Mouse (Mus musculus) lung, embryonic 16.5 days (tissue): ENCODE results near the gene Mfsd11. TPM values are rescaled to one million over a fixed set of nuclear protein-coding genes. Genes with fewer than 3 reads are reported as not detected.
A peak's percentile ranks its signal among the peaks of the same experiment; 100 is the strongest.
"Not testable (repeated sequence)": the region's sequence is repeated elsewhere in the genome, so short reads cannot be mapped to it uniquely, and the experiment has no call there.

Source experiments
- ATAC-seq: fragments of 200-750 bp; cut with Nextera tagmentation; 2 replicates; pipeline ENCODE4 v1.8.0; 2017; ENCODE audit warnings: low read depth, mild to moderate bottlenecking, moderate library complexity
- H3K27ac ChIP-seq: fragments of 300-500 bp; sonication (generic); 2 replicates; pipeline ENCODE4 v1.5.1; 2014; ENCODE audit warnings: mild to moderate bottlenecking, control low read depth, low read length
- H3K27me3 ChIP-seq: fragments of 300-500 bp; sonication (generic); 2 replicates; pipeline ENCODE4 v1.6.1; 2014; ENCODE audit warnings: low read depth, low read length, mixed read lengths; ENCODE audit not compliant: control insufficient read depth, insufficient read depth
- H3K36me3 ChIP-seq: fragments of 300-500 bp; sonication (generic); 2 replicates; pipeline ENCODE4 v1.6.1; 2014; ENCODE audit warnings: low read length; ENCODE audit not compliant: control insufficient read depth, insufficient read depth
- H3K4me1 ChIP-seq: fragments of 300-500 bp; sonication (generic); replicated peaks from 2 replicates; pipeline ENCODE4 v1.6.1; 2014; ENCODE audit warnings: low read length, mixed read lengths; ENCODE audit not compliant: control insufficient read depth, insufficient read depth
- H3K4me2 ChIP-seq: fragments of 300-500 bp; sonication (generic); 2 replicates; pipeline ENCODE4 v1.6.1; 2014; ENCODE audit warnings: low read depth, low read length, control low read depth
- H3K4me3 ChIP-seq: fragments of 300-500 bp; sonication (generic); 2 replicates; pipeline ENCODE4 v1.5.1; 2014; ENCODE audit warnings: mild to moderate bottlenecking, low read length, control low read depth
- H3K9ac ChIP-seq: fragments of 300-500 bp; sonication (generic); 2 replicates; pipeline ENCODE4 v1.6.1; 2014; ENCODE audit warnings: low read length, control low read depth
- H3K9me3 ChIP-seq: fragments of 300-500 bp; sonication (generic); 2 replicates; pipeline ENCODE4 v1.6.1; 2016; ENCODE audit warnings: low read length; ENCODE audit not compliant: control insufficient read depth
- WGBS: fragments of 180-500 bp; shearing (Covaris S2); extraction: QIAGEN DNeasy Blood & Tissue Kit; methylation state at CpG from one replicate; pipeline ENCODE4 v1.1.7; 2014; 5-methylcytosine and 5-hydroxymethylcytosine counted together
- polyA plus RNA-seq: library from polyadenylated mRNA; unstranded; fragments of >200 nt; fragmentation: Nextera tagmentation; extraction: Ambion mirVana; gene quantifications from 2 replicates; pipeline ENCODE4 v1.2.1, GENCODE M21; 2015

Mfsd11 gene
- polyA plus RNA-seq, 1 experiment from 2014 or later: 36.6 TPM

GRCm38 (mm10) chr11:116842531-116843260 is 9.5 kb upstream of the Mfsd11 start:
- Histone ChIP-seq H3K4me2 (peak overlapping the region; percentile 68), H3K27me3 (no peaks in the 10 kb centered on the region), H3K4me3 (peak overlapping the region; percentile 87), H3K4me1 (peaks cover 28% of the 10 kb centered on the region), H3K36me3 (peaks cover 31% of the 10 kb centered on the region), H3K9ac (peak overlapping the region; percentile 95), H3K9me3 (no peaks in the 10 kb centered on the region), H3K27ac (peak overlapping the region; percentile 99)
- ATAC-seq: peak; percentile 65
- under 1% methylated on average over 73 of the region's 73 CpGs for WGBS

- ATAC-seq: peak; percentile 96
- no peaks in the 10 kb centered on the region for H3K27me3 ChIP-seq
- H3K4me3 ChIP-seq: peak within 1 kb of the TSS; percentile 87
- peak within 1 kb of the TSS; percentile 95 for H3K9ac ChIP-seq
- H3K36me3 ChIP-seq: peaks cover 30% of the 10 kb centered on the region
- H3K4me1 ChIP-seq: peaks cover 28% of the 10 kb centered on the region
- under 1% methylated on average over 72 of the region's 72 CpGs for WGBS
- no peaks in the 10 kb centered on the region for H3K9me3 ChIP-seq
- peak within 1 kb of the TSS; percentile 68 for H3K4me2 ChIP-seq
- peak within 1 kb of the TSS; percentile 99 for H3K27ac ChIP-seq
These were observed 8.7 kb upstream of the Mfsd11 start, which contains the start of the genes Mettl23 and Jmjd6 for GRCm38 (mm10) chr11:116843261-116844233. TSS of gene Mettl23 (plus strand) at chr11:116843278. TSS of gene Jmjd6 (minus strand) at chr11:116843449.

GRCm38 (mm10) chr11:116846593-116847181 is 5.6 kb upstream of the Mfsd11 start:
- Histone ChIP-seq H3K27ac (no peak overlapping the region), H3K4me1 (peaks cover 18% of the 10 kb centered on the region), H3K27me3 (no peaks in the 10 kb centered on the region), H3K9me3 (no peaks in the 10 kb centered on the region), H3K36me3 (peaks cover 28% of the 10 kb centered on the region), H3K9ac (no peak overlapping the region), H3K4me2 (no peak overlapping the region), H3K4me3 (no peak overlapping the region)
- WGBS: 72% methylated on average over 4 of the region's 4 CpGs
- ATAC-seq: no peak

- Histone ChIP-seq H3K27me3 (no peaks in the 10 kb centered on the region), H3K4me1 (peaks cover 15% of the 10 kb centered on the region), H3K36me3 (peaks cover 28% of the 10 kb centered on the region), H3K4me2 (no peak overlapping the region), H3K9ac (no peak overlapping the region), H3K27ac (no peak overlapping the region), H3K4me3 (no peak overlapping the region), H3K9me3 (no peaks in the 10 kb centered on the region)
- 86% methylated on average over 3 of the region's 3 CpGs for WGBS
- no peak for ATAC-seq
These were observed 4.8 kb upstream of the Mfsd11 start for GRCm38 (mm10) chr11:116847187-116848085.

- H3K27ac ChIP-seq: no peak overlapping the region
- H3K27me3 ChIP-seq: no peaks in the 10 kb centered on the region
- peaks cover 28% of the 10 kb centered on the region for H3K36me3 ChIP-seq
- no peak overlapping the region for H3K4me2 ChIP-seq
- no peaks in the 10 kb centered on the region for H3K9me3 ChIP-seq
- no peak overlapping the region for H3K4me3 ChIP-seq
- ATAC-seq: no peak
- no peak overlapping the region for H3K9ac ChIP-seq
- WGBS: 65% methylated on average over 5 of the region's 5 CpGs
- H3K4me1 ChIP-seq: peaks cover 15% of the 10 kb centered on the region
These were observed 4.0 kb upstream of the Mfsd11 start for GRCm38 (mm10) chr11:116848086-116848876.

GRCm38 (mm10) chr11:116848877-116849178 is 3.4 kb upstream of the Mfsd11 start:
- not testable (repeated sequence) for H3K27me3 ChIP-seq, H3K9ac ChIP-seq, H3K9me3 ChIP-seq, H3K27ac ChIP-seq, ATAC-seq, H3K4me2 ChIP-seq, H3K4me3 ChIP-seq
- Histone ChIP-seq H3K4me1 (peaks cover 15% of the 10 kb centered on the region), H3K36me3 (peaks cover 28% of the 10 kb centered on the region)
- 73% methylated on average over 2 of the region's 2 CpGs for WGBS

- ATAC-seq: no peak
- H3K4me2 ChIP-seq: no peak overlapping the region
- no peak overlapping the region for H3K9ac ChIP-seq
- no peaks in the 10 kb centered on the region for H3K9me3 ChIP-seq
- no peaks in the 10 kb centered on the region for H3K27me3 ChIP-seq
- H3K36me3 ChIP-seq: peaks cover 28% of the 10 kb centered on the region
- peaks cover 12% of the 10 kb centered on the region for H3K4me1 ChIP-seq
- no peak overlapping the region for H3K4me3 ChIP-seq
- no peak overlapping the region for H3K27ac ChIP-seq
These were observed 2.7 kb upstream of the Mfsd11 start for GRCm38 (mm10) chr11:116849587-116849986.

GRCm38 (mm10) chr11:116850085-116850484 is 2.2 kb upstream of the Mfsd11 start:
- Histone ChIP-seq H3K27ac (no peak overlapping the region), H3K9me3 (no peaks in the 10 kb centered on the region), H3K4me1 (peaks cover 16% of the 10 kb centered on the region), H3K4me3 (peak overlapping the region; percentile 33), H3K36me3 (peaks cover 28% of the 10 kb centered on the region), H3K4me2 (peak overlapping the region; percentile 80), H3K27me3 (no peaks in the 10 kb centered on the region), H3K9ac (no peak overlapping the region)
- no peak for ATAC-seq
- WGBS: 38% methylated on average over 4 of the region's 4 CpGs
